Mouse (Mus musculus): ENCODE measurements around the gene Itgal. TPM values are rescaled to one million over a fixed set of nuclear protein-coding genes. Genes with fewer than 3 reads are reported as not detected.

Gene Itgal
- 1.4 TPM for polyA plus RNA-seq (2014; fragmentation: Illumina TruSeq; extraction: RNeasy Lipid Tissue Mini Kit (QIAGEN cat#74804); ENCODE audit: low read depth, low replicate concordance)

DNA sequence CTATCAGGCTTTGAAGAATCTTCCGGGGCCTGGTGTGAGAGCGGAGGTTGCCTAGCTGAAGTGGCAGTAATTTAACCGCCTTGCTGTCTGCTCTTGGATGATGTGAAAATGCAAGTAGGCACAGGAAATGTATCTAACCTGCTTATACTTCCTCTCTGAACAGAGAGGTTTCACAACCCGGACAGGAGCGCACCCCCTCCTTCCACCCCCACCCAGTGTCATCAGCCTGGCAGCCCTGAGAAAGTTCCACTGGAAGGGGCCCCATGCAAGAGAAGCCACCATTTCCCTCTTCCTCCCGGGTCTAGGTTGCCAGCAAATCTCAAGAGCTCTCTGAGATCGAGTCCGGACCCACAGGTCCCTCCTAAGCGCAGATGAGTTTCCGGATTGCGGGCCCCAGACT, at the start of gene Itgal:
Itgal (plus strand) TSS at position 163 of the 400 bp plus-strand sequence.

DNA sequence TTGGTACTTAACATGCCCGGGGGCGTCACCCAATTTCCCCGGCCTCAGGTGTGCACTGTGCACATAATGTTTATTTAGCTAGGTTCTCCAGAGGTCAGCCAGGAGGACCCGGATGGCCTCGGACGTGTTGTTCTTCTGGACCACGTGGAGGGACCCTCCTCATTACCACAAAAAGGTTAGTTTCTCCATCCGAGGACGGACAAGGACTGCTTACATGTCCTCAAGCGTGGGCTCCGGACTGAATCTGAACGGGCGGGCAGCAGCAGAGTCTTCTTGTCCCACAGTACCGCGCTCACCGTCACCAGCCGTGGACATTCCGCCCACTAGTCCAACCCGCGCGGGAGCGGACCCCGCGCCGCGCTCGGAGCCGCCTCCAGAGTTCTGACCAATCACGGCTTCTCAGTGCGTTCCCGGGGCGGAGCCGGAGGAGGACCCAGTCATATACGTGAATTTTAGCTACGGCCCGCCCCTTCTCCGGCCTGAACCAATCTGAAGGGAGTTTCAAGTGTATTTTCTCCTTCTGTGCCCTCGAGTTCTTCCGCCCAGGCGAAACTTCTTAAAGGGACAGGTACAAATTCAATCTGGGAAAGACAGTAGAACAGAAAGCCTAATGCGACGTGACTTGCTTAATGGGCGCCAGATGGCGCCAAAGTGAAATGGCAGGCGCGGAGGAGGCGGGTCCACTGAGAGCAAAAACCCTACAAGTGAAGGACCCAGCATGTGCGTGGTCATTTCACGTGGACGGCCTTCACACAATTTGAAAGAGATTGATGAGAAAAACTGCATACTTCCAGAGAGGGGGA, 35.5 kb upstream of the Itgal start, which contains the start of gene Dctpp1:
Dctpp1 (minus strand) TSS at position 401 of the 803 bp plus-strand sequence.

GRCm38 (mm10) chr7:127273925-127274789, 21.9 kb upstream of the Itgal start, which contains the start of gene Sephs2:
Gene Sephs2, minus strand, starts transcription at chr7:127274055.

DNA sequence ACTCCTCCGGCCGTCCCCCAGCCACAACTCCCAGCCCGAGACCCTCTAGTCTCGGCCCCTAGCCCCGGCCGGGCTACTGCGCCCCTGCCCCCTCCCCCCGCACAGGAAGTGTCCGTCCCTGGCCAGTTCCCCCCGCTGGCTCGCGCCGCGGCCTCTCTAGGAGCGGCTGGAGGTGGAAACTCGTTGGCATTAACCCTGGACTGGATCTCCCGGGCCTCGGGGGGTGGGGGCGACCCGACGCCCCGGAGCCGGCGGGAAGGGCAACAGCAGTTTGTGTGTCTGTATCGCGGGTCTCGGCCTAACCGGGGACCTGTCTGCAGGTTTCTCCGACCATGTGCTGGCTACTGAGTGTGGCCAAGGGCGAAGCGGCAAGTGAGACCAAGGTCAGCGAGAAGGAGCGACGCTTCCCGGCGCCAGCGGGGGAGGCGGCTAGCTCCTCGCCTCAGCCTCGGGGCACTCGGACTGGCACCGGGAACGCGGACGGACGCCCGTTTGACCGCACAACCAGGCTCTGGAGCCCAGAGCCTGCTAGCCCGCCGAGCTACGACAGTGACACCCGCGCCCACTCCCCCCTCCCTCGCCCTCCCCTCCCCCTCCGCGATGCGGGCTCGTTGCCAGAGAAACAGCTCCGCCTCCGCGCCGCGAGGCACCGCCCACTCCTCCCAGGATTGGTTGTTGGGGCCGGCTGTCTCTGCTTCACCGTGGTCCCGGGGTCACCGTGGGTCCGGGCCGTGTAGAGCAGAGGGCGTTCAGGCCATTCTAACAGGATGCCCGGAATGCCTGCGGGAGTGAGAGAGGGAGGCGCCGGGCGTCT, 49.7 kb downstream of the Itgal start, which contains the start of gene Zfp768:
Zfp768 (minus strand) TSS at position 78 of the 814 bp plus-strand sequence.

DNA sequence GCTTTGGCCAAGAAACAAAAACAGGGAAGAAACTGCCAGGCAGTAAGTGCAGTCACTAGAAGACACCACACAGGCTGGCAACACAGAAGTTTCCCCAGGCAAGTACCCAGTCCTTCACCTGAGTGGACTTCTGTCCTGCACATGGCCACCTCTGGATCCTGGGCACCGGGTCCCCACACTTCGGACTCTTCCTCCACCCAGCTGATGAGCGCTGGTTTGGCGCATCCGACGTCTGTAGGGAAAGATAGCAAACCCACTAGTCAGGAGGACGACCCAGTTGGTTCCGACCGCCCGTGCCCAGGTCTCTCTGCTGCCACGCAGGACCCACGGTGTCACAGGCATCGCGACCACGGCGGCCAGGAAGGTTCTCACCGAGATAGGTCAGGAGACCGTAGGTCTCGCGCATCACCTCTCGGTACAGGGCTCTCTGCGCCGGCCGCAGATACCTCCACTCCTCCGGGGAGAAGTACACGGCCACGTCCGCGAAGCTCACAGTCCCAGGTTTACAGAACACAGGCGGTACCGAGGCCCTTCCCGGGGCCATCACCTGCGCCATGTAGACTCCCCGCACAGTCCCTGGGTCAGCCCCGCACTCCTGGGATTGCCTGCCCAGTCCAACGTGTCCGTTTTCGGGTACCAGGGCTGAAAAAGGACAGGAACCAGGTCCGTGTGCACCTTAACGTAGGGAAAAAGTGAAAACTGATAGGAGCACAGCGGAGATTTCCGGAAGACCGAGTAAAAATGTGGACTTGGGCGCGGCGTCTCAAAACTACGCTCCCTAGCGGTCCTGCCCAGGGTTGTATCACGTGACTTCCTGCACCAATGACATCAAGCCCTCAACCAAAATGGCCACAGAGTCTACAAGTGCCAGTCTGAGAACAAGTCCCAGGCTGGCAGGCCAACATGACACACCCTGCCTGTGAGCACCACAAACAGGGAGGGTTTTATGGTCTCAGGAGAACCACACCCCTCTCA, 79.5 kb downstream of the Itgal start, which contains the start of gene Zfp747:
Zfp747 (minus strand) TSS at position 780 of the 975 bp plus-strand sequence.

Other genes with a start within 250 kb of the Itgal start
- 1,501 TPM for gene Zg16, start 208.9 kb upstream of the Itgal start, polyA plus RNA-seq (2014; fragmentation: Illumina TruSeq; extraction: RNeasy Lipid Tissue Mini Kit (QIAGEN cat#74804); ENCODE audit: low read depth, low replicate concordance)
- 2.7 TPM for gene AI467606, start 204.9 kb upstream of the Itgal start, polyA plus RNA-seq (2014; fragmentation: Illumina TruSeq; extraction: RNeasy Lipid Tissue Mini Kit (QIAGEN cat#74804); ENCODE audit: low read depth, low replicate concordance)
- 0.35 TPM for gene Qprt, start 174.0 kb upstream of the Itgal start, polyA plus RNA-seq (2014; fragmentation: Illumina TruSeq; extraction: RNeasy Lipid Tissue Mini Kit (QIAGEN cat#74804); ENCODE audit: low read depth, low replicate concordance)
- gene Spn, start 158.4 kb upstream of the Itgal start, polyA plus RNA-seq (2014; fragmentation: Illumina TruSeq; extraction: RNeasy Lipid Tissue Mini Kit (QIAGEN cat#74804); ENCODE audit: low read depth, low replicate concordance): 0.98 TPM
- gene Cd2bp2, start 100.2 kb upstream of the Itgal start, polyA plus RNA-seq (2014; fragmentation: Illumina TruSeq; extraction: RNeasy Lipid Tissue Mini Kit (QIAGEN cat#74804); ENCODE audit: low read depth, low replicate concordance): 11.7 TPM
- gene Tbc1d10b, start 87.8 kb upstream of the Itgal start, polyA plus RNA-seq (2014; fragmentation: Illumina TruSeq; extraction: RNeasy Lipid Tissue Mini Kit (QIAGEN cat#74804); ENCODE audit: low read depth, low replicate concordance): 4.4 TPM
- gene Mylpf, start 87.4 kb upstream of the Itgal start, polyA plus RNA-seq (2014; fragmentation: Illumina TruSeq; extraction: RNeasy Lipid Tissue Mini Kit (QIAGEN cat#74804); ENCODE audit: low read depth, low replicate concordance): not detected
- 1.8 TPM for gene Zfp553, start 63.2 kb upstream of the Itgal start, polyA plus RNA-seq (2014; fragmentation: Illumina TruSeq; extraction: RNeasy Lipid Tissue Mini Kit (QIAGEN cat#74804); ENCODE audit: low read depth, low replicate concordance)
- 1.1 TPM for gene Sept1, start 63.1 kb upstream of the Itgal start, polyA plus RNA-seq (2014; fragmentation: Illumina TruSeq; extraction: RNeasy Lipid Tissue Mini Kit (QIAGEN cat#74804); ENCODE audit: low read depth, low replicate concordance)
- 0.98 TPM for gene Zfp771, start 52.0 kb upstream of the Itgal start, polyA plus RNA-seq (2014; fragmentation: Illumina TruSeq; extraction: RNeasy Lipid Tissue Mini Kit (QIAGEN cat#74804); ENCODE audit: low read depth, low replicate concordance)
- gene Dctpp1, start 35.6 kb upstream of the Itgal start, polyA plus RNA-seq (2014; fragmentation: Illumina TruSeq; extraction: RNeasy Lipid Tissue Mini Kit (QIAGEN cat#74804); ENCODE audit: low read depth, low replicate concordance): 0.79 TPM
- gene Sephs2, start 22.2 kb upstream of the Itgal start, polyA plus RNA-seq (2014; fragmentation: Illumina TruSeq; extraction: RNeasy Lipid Tissue Mini Kit (QIAGEN cat#74804); ENCODE audit: low read depth, low replicate concordance): 58.2 TPM
- 3.9 TPM for gene Zfp768, start 49.3 kb downstream of the Itgal start, polyA plus RNA-seq (2014; fragmentation: Illumina TruSeq; extraction: RNeasy Lipid Tissue Mini Kit (QIAGEN cat#74804); ENCODE audit: low read depth, low replicate concordance)
- 2.7 TPM for gene Zfp747, start 79.8 kb downstream of the Itgal start, polyA plus RNA-seq (2014; fragmentation: Illumina TruSeq; extraction: RNeasy Lipid Tissue Mini Kit (QIAGEN cat#74804); ENCODE audit: low read depth, low replicate concordance)
- gene 9130019O22Rik, start 90.9 kb downstream of the Itgal start, polyA plus RNA-seq (2014; fragmentation: Illumina TruSeq; extraction: RNeasy Lipid Tissue Mini Kit (QIAGEN cat#74804); ENCODE audit: low read depth, low replicate concordance): 2.4 TPM
- gene E430018J23Rik, start 97.4 kb downstream of the Itgal start, polyA plus RNA-seq (2014; fragmentation: Illumina TruSeq; extraction: RNeasy Lipid Tissue Mini Kit (QIAGEN cat#74804); ENCODE audit: low read depth, low replicate concordance): 0.88 TPM
- 4.9 TPM for gene Zfp764, start 110.6 kb downstream of the Itgal start, polyA plus RNA-seq (2014; fragmentation: Illumina TruSeq; extraction: RNeasy Lipid Tissue Mini Kit (QIAGEN cat#74804); ENCODE audit: low read depth, low replicate concordance)
- 3.4 TPM for gene Zfp688, start 125.8 kb downstream of the Itgal start, polyA plus RNA-seq (2014; fragmentation: Illumina TruSeq; extraction: RNeasy Lipid Tissue Mini Kit (QIAGEN cat#74804); ENCODE audit: low read depth, low replicate concordance)
- 0.95 TPM for gene Zfp689, start 152.9 kb downstream of the Itgal start, polyA plus RNA-seq (2014; fragmentation: Illumina TruSeq; extraction: RNeasy Lipid Tissue Mini Kit (QIAGEN cat#74804); ENCODE audit: low read depth, low replicate concordance)
- gene Prr14, start 163.4 kb downstream of the Itgal start, polyA plus RNA-seq (2014; fragmentation: Illumina TruSeq; extraction: RNeasy Lipid Tissue Mini Kit (QIAGEN cat#74804); ENCODE audit: low read depth, low replicate concordance): 23.2 TPM
- gene Fbrs, start 182.9 kb downstream of the Itgal start, polyA plus RNA-seq (2014; fragmentation: Illumina TruSeq; extraction: RNeasy Lipid Tissue Mini Kit (QIAGEN cat#74804); ENCODE audit: low read depth, low replicate concordance): 9.1 TPM
- gene Srcap, start 215.7 kb downstream of the Itgal start, polyA plus RNA-seq (2014; fragmentation: Illumina TruSeq; extraction: RNeasy Lipid Tissue Mini Kit (QIAGEN cat#74804); ENCODE audit: low read depth, low replicate concordance): 11.2 TPM
- gene Gm42715, start 223.3 kb downstream of the Itgal start, polyA plus RNA-seq (2014; fragmentation: Illumina TruSeq; extraction: RNeasy Lipid Tissue Mini Kit (QIAGEN cat#74804); ENCODE audit: low read depth, low replicate concordance): 8.8 TPM

All from sigmoid colon, adult 10 weeks (tissue).